Mouse (Mus musculus): ENCODE results near the gene Atoh7. TPM values are rescaled to one million over a fixed set of nuclear protein-coding genes. Genes with fewer than 3 reads are reported as not detected.
A peak's percentile ranks its signal among the peaks of the same experiment; 100 is the strongest.

Atoh7 gene
- polyA plus RNA-seq, 1 experiment from 2014 or later = 1.4 TPM

DNA sequence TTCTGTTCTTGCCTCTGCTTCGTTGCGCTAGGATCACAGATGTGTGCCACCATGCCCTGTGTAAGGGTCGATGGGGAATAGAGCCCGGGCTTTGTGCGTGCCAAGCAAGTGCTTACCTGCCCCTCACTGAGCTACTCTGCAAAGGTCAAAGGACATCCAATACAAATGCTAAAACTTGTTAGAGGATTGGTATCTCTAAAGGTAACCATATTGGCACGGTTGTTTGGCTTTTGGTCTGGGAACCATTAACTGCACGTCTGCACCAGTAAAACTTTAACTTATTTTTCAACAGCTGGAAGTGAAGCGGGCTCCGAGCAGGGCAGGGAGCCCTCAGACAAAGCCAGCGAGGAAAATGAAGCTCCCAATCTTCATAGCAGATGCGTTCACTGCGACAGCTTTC, 38.2 kb upstream of the Atoh7 start:
- no peaks in the 10 kb centered on the region for H3K9me3 ChIP-seq (ENCODE audit: control insufficient read depth, low read length)
- no peaks in the 10 kb centered on the region for H3K36me3 ChIP-seq (ENCODE audit: control insufficient read depth, insufficient read depth, low read length)
- H3K4me2 ChIP-seq (ENCODE audit: low read length) = no peak overlapping the region
- ATAC-seq (ENCODE audit: low FRiP score, low TSS enrichment) = no peak
- no peak overlapping the region for H3K27ac ChIP-seq (replicated peaks; ENCODE audit: low read depth, low read length)
- no peak overlapping the region for H3K9ac ChIP-seq (replicated peaks; ENCODE audit: low read length)
- 72% methylated on average over 12 of the region's 12 CpGs for WGBS
- DNase-seq = no peak
- no peaks in the 10 kb centered on the region for H3K4me1 ChIP-seq (ENCODE audit: control insufficient read depth, insufficient read depth, low read length)
- no peaks in the 10 kb centered on the region for H3K27me3 ChIP-seq (ENCODE audit: control insufficient read depth, insufficient read depth, low read length)
- H3K4me3 ChIP-seq (replicated peaks; ENCODE audit: low read depth, low read length) = no peak overlapping the region

DNA sequence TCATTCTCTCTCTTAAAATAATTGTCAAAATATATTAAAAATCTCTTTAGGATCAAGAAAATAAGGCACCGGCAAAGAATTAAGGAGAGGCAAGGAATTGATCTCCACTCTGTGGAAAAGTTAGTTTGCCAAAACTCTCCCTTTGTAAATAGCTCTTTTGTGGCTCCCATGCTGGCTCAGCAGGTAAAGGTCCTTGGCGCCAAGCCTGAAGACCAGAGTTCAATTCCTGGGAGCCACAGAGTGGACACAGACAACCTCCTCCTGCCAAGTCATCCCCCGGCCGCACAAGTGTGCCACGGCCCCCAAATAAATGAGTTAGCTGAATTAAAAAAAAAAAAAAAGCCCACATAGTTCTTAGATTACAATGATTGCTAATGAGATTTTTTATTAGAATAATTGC, 36.8 kb upstream of the Atoh7 start:
- DNase-seq = no peak
- no peaks in the 10 kb centered on the region for H3K9me3 ChIP-seq (ENCODE audit: control insufficient read depth, low read length)
- WGBS = 91% methylated on average over 5 of the region's 5 CpGs
- no peaks in the 10 kb centered on the region for H3K27me3 ChIP-seq (ENCODE audit: control insufficient read depth, insufficient read depth, low read length)
- no peak overlapping the region for H3K4me3 ChIP-seq (replicated peaks; ENCODE audit: low read depth, low read length)
- H3K4me1 ChIP-seq (ENCODE audit: control insufficient read depth, insufficient read depth, low read length) = no peaks in the 10 kb centered on the region
- no peak overlapping the region for H3K4me2 ChIP-seq (ENCODE audit: low read length)
- H3K36me3 ChIP-seq (ENCODE audit: control insufficient read depth, insufficient read depth, low read length) = no peaks in the 10 kb centered on the region
- no peak overlapping the region for H3K9ac ChIP-seq (replicated peaks; ENCODE audit: low read length)
- H3K27ac ChIP-seq (replicated peaks; ENCODE audit: low read depth, low read length) = no peak overlapping the region
- ATAC-seq (ENCODE audit: low FRiP score, low TSS enrichment) = no peak

DNA sequence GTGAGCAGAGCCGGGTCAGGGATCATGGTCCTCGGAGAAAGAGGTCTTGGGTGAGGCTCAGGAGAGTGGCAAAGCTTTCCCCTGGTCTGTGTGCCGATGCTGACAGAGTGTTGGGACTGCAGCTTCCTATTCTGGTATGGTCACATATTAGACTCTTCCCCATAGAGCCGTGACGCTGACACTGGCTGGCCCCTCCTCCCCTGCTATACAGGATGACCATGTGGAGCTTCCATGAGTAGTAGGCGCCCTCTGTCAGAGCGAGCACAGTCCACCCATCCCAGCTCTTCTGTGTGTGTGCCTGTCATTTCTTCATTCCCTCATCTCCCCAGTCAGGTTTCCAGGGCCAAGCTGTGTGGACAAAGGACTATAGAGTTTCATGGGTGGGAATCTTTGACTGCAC, 36.1 kb upstream of the Atoh7 start:
- Histone ChIP-seq H3K27ac (replicated peaks; ENCODE audit: low read depth, low read length) (no peak overlapping the region), H3K9ac (replicated peaks; ENCODE audit: low read length) (no peak overlapping the region), H3K4me3 (replicated peaks; ENCODE audit: low read depth, low read length) (no peak overlapping the region), H3K9me3 (ENCODE audit: control insufficient read depth, low read length) (no peaks in the 10 kb centered on the region), H3K36me3 (ENCODE audit: control insufficient read depth, insufficient read depth, low read length) (no peaks in the 10 kb centered on the region), H3K4me1 (ENCODE audit: control insufficient read depth, insufficient read depth, low read length) (no peaks in the 10 kb centered on the region), H3K27me3 (ENCODE audit: control insufficient read depth, insufficient read depth, low read length) (no peaks in the 10 kb centered on the region), H3K4me2 (ENCODE audit: low read length) (no peak overlapping the region)
- 69% methylated on average over 7 of the region's 7 CpGs for WGBS
- no peak for DNase-seq
- peak; percentile 48; the same call in 1 of the 2 replicates for ATAC-seq (ENCODE audit: low FRiP score, low TSS enrichment)

DNA sequence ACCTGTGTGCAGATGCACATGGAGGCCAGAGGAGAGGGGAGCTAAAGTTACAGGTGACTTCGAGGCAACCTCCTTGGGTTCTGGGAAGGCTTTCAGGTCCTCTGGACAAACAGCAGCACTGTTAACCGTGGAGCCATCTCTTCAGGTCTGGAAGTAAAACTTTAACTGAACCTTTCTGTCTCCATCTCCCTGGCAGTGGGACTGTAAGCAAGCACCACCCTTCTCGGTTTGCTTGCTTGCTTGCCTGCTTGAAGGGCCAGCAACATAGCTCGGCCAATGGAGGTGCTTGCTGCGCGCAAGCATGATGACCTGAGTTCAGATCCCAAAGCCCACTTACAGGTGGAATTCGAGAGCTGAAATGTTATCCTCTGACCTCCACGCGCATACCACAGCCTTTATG, 34.9 kb upstream of the Atoh7 start:
- Histone ChIP-seq H3K27ac (replicated peaks; ENCODE audit: low read depth, low read length) (no peak overlapping the region), H3K4me2 (ENCODE audit: low read length) (no peak overlapping the region), H3K9me3 (ENCODE audit: control insufficient read depth, low read length) (no peaks in the 10 kb centered on the region), H3K9ac (replicated peaks; ENCODE audit: low read length) (no peak overlapping the region), H3K4me3 (replicated peaks; ENCODE audit: low read depth, low read length) (no peak overlapping the region), H3K4me1 (ENCODE audit: control insufficient read depth, insufficient read depth, low read length) (no peaks in the 10 kb centered on the region), H3K27me3 (ENCODE audit: control insufficient read depth, insufficient read depth, low read length) (no peaks in the 10 kb centered on the region), H3K36me3 (ENCODE audit: control insufficient read depth, insufficient read depth, low read length) (no peaks in the 10 kb centered on the region)
- no peak for ATAC-seq (ENCODE audit: low FRiP score, low TSS enrichment)
- 85% methylated on average over 9 of the region's 9 CpGs for WGBS
- DNase-seq = no peak

DNA sequence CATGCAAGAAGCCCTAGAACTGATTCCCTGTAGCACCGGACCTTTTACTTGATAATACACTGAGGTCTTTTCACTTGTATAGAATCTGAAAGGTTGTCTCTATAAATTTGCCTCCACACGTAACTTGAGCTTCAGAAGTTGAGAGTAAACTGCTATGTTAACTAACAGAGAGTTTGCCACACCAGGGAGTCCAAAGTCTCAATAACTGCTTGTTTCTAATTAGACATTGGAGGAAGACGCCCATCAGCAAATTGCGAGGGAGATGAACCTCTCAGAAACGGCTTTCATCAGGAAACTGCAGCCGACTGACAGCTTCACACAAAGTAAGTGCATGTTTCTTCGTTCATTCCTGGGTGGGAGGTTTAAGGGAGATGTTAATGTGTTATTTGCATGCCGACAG, 33.9 kb upstream of the Atoh7 start:
- ATAC-seq (ENCODE audit: low FRiP score, low TSS enrichment) (no peak), DNase-seq (no peak)
- H3K4me3 ChIP-seq (replicated peaks; ENCODE audit: low read depth, low read length) = no peak overlapping the region
- H3K27ac ChIP-seq (replicated peaks; ENCODE audit: low read depth, low read length) = no peak overlapping the region
- no peaks in the 10 kb centered on the region for H3K36me3 ChIP-seq (ENCODE audit: control insufficient read depth, insufficient read depth, low read length)
- H3K4me1 ChIP-seq (ENCODE audit: control insufficient read depth, insufficient read depth, low read length) = no peaks in the 10 kb centered on the region
- no peak overlapping the region for H3K4me2 ChIP-seq (ENCODE audit: low read length)
- H3K9ac ChIP-seq (replicated peaks; ENCODE audit: low read length) = no peak overlapping the region
- H3K27me3 ChIP-seq (ENCODE audit: control insufficient read depth, insufficient read depth, low read length) = no peaks in the 10 kb centered on the region
- 59% methylated on average over 8 of the region's 8 CpGs for WGBS
- no peaks in the 10 kb centered on the region for H3K9me3 ChIP-seq (ENCODE audit: control insufficient read depth, low read length)

GRCm38 (mm10) chr10:63065988-63066387, 33.5 kb upstream of the Atoh7 start:
- H3K4me3 ChIP-seq (replicated peaks; ENCODE audit: low read depth, low read length) = no peak overlapping the region
- peak; percentile 78 for ATAC-seq (ENCODE audit: low FRiP score, low TSS enrichment)
- WGBS = 3% methylated on average over 5 of the region's 5 CpGs

GRCm38 (mm10) chr10:63086304-63086703, 13.1 kb upstream of the Atoh7 start:
- WGBS = 87% methylated on average over 10 of the region's 10 CpGs
- no peak for DNase-seq
- ATAC-seq (ENCODE audit: low FRiP score, low TSS enrichment) = no peak

More at GRCm38 (mm10) chr10:63065988-63066387, 33.5 kb upstream of the Atoh7 start:
- no peaks in the 10 kb centered on the region for H3K9me3 ChIP-seq (ENCODE audit: control insufficient read depth, low read length)
- no peak overlapping the region for H3K27ac ChIP-seq (replicated peaks; ENCODE audit: low read depth, low read length)
- DNase-seq = peak; percentile 91
- H3K36me3 ChIP-seq (ENCODE audit: control insufficient read depth, insufficient read depth, low read length) = no peaks in the 10 kb centered on the region
- H3K9ac ChIP-seq (replicated peaks; ENCODE audit: low read length) = no peak overlapping the region
- no peaks in the 10 kb centered on the region for H3K4me1 ChIP-seq (ENCODE audit: control insufficient read depth, insufficient read depth, low read length)
- H3K4me2 ChIP-seq (ENCODE audit: low read length) = no peak overlapping the region
- no peaks in the 10 kb centered on the region for H3K27me3 ChIP-seq (ENCODE audit: control insufficient read depth, insufficient read depth, low read length)

GRCm38 (mm10) chr10:63089103-63089757, 10.2 kb upstream of the Atoh7 start:
- 17% methylated on average over 8 of the region's 8 CpGs for WGBS
- no peak; the same call in 1 of the 2 replicates for ATAC-seq (ENCODE audit: low FRiP score, low TSS enrichment)
- peak; percentile 41 for DNase-seq
- Histone ChIP-seq H3K27ac (replicated peaks; ENCODE audit: low read depth, low read length) (0 out of 2 replicates have a peak overlapping the region, but pooled peaks have one; percentile 26), H3K4me2 (ENCODE audit: low read length) (peak overlapping the region; percentile 58), H3K9me3 (ENCODE audit: control insufficient read depth, low read length) (no peaks in the 10 kb centered on the region), H3K9ac (replicated peaks; ENCODE audit: low read length) (peak overlapping the region; percentile 42; the same call in 1 of the 2 replicates), H3K27me3 (ENCODE audit: control insufficient read depth, insufficient read depth, low read length) (no peaks in the 10 kb centered on the region), H3K36me3 (ENCODE audit: control insufficient read depth, insufficient read depth, low read length) (no peaks in the 10 kb centered on the region), H3K4me1 (ENCODE audit: control insufficient read depth, insufficient read depth, low read length) (peaks cover 17% of the 10 kb centered on the region; the same call in 1 of the 2 replicates), H3K4me3 (replicated peaks; ENCODE audit: low read depth, low read length) (peak overlapping the region; percentile 22; the same call in 1 of the 2 replicates)

More at GRCm38 (mm10) chr10:63086304-63086703, 13.1 kb upstream of the Atoh7 start:
- Histone ChIP-seq H3K4me1 (ENCODE audit: control insufficient read depth, insufficient read depth, low read length) (peaks cover 17% of the 10 kb centered on the region; the same call in 1 of the 2 replicates), H3K9ac (replicated peaks; ENCODE audit: low read length) (no peak overlapping the region), H3K27ac (replicated peaks; ENCODE audit: low read depth, low read length) (no peak overlapping the region), H3K36me3 (ENCODE audit: control insufficient read depth, insufficient read depth, low read length) (no peaks in the 10 kb centered on the region), H3K27me3 (ENCODE audit: control insufficient read depth, insufficient read depth, low read length) (no peaks in the 10 kb centered on the region), H3K9me3 (ENCODE audit: control insufficient read depth, low read length) (no peaks in the 10 kb centered on the region), H3K4me2 (ENCODE audit: low read length) (no peak overlapping the region), H3K4me3 (replicated peaks; ENCODE audit: low read depth, low read length) (no peak overlapping the region)
